In genomic region chr4:125099458-125099857, GRCm38 (mm10) we compare ENCODE assay signal across 9 mouse cellular contexts. TPM values are rescaled to one million over a fixed set of nuclear protein-coding genes. Genes with fewer than 3 reads are reported as not detected.
A peak's percentile ranks its signal among the peaks of the same experiment; 100 is the strongest.
DNase-seq lines count a peak whose midpoint lies in the region; ATAC-seq and TF ChIP-seq lines count a peak whose summit lies in the region.
"Had no signal": no experiment of that assay in that cellular context is flagged by ENCODE, and none has a peak within 500 bp of the region (broad histone marks: within the 10 kb centered on the region; RNA-seq: fewer than 3 reads in every experiment).

No protein-coding gene starts in this region.

- H3K9me3 ChIP-seq in E14TG2a.4 (ENCODE audit: low read length), result no peaks in the 10 kb centered on the region
- no peaks in the 10 kb centered on the region for H3K9me3 ChIP-seq in forebrain, embryonic 11.5 days (ENCODE audit: control insufficient read depth, low read length)

- no peak overlapping the region for H3K9ac ChIP-seq in forebrain, embryonic 11.5 days (ENCODE audit: low read length)

- TF ChIP-seq POLR2A in lung, adult 2 months (IDR thresholded peaks at IDR 0.05; ENCODE audit: borderline replicate concordance, extremely low read depth, low read depth, low read length), result no peak
- no peak for TF ChIP-seq POLR2A in thymus, adult 2 months (IDR thresholded peaks at IDR 0.05; ENCODE audit: control insufficient read depth, extremely low read depth, insufficient read depth, low read length, poor library complexity)

- peak; percentile 97 for TF ChIP-seq CTCF in E14TG2a.4 (conservative IDR thresholded peaks at IDR 0.05; ENCODE audit: low read length)
- TF ChIP-seq CTCF in lung, adult 2 months (IDR thresholded peaks at IDR 0.05; ENCODE audit: insufficient read depth, low read length), result peak; percentile 95
- peak; percentile 66; the same call in 1 of the 2 replicates for TF ChIP-seq CTCF in thymus, adult 2 months (IDR thresholded peaks at IDR 0.05; ENCODE audit: borderline replicate concordance, control insufficient read depth, extremely low read depth, insufficient read depth, low read length, poor library complexity)

- no peaks in the 10 kb centered on the region for H3K27me3 ChIP-seq in E14TG2a.4 (ENCODE audit: insufficient read depth, low read length)
- H3K27me3 ChIP-seq in forebrain, embryonic 11.5 days (ENCODE audit: control insufficient read depth, insufficient read depth, low read length), result no peaks in the 10 kb centered on the region
- H3K27me3 ChIP-seq in thymus, adult 2 months (ENCODE audit: control insufficient read depth, insufficient read depth, low read length), result no peaks in the 10 kb centered on the region

- peaks cover 27% of the 10 kb centered on the region for H3K36me3 ChIP-seq in E14TG2a.4 (ENCODE audit: insufficient read depth, low read length)
- no peaks in the 10 kb centered on the region; the same call in 1 of the 2 replicates for H3K36me3 ChIP-seq in forebrain, embryonic 11.5 days (ENCODE audit: control insufficient read depth, insufficient read depth, low read length)
- peaks cover 5% of the 10 kb centered on the region; the same call in 1 of the 2 replicates for H3K36me3 ChIP-seq in thymus, adult 2 months (ENCODE audit: control insufficient read depth, insufficient read depth, low read length)

- DNase-seq in c-Kit-negative CD71-positive TER-119-positive erythroid progenitor cells, embryonic 14.5 days (ENCODE audit: low read depth, low spot score), result peak; percentile 68
- DNase-seq in forebrain, embryonic 11.5 days (ENCODE audit: low spot score), result peak; percentile 92
- DNase-seq in heart, postnatal 25 days (ENCODE audit: low spot score), result peak; percentile 37
- DNase-seq in kidney, postnatal 4 days, result peak; percentile 92 to 93
- peak; percentile 85 for DNase-seq in lung, adult 2 months
- DNase-seq in ovary, adult 18-20 months (ENCODE audit: low spot score), result peak; percentile 33
- DNase-seq in thymus, adult 2 months, result peak; percentile 85

- H3K4me3 ChIP-seq in E14TG2a.4 (replicated peaks; ENCODE audit: low read length), result no peak overlapping the region
- no peak overlapping the region for H3K4me3 ChIP-seq in forebrain, embryonic 11.5 days (ENCODE audit: low read depth, low read length)
- H3K4me3 ChIP-seq in lung, adult 2 months (replicated peaks; ENCODE audit: extremely low read depth, low read depth, low read length), result no peak overlapping the region
- no peak overlapping the region for H3K4me3 ChIP-seq in thymus, adult 2 months (ENCODE audit: control insufficient read depth, insufficient read depth, low read length)
- H3K4me3 ChIP-seq: erythroblast, embryonic 14.5 days had no signal

- peaks cover 65% of the 10 kb centered on the region for H3K4me1 ChIP-seq in E14TG2a.4 (replicated peaks; ENCODE audit: low read depth, low read length)
- no peaks in the 10 kb centered on the region for H3K4me1 ChIP-seq in forebrain, embryonic 11.5 days (replicated peaks; ENCODE audit: control insufficient read depth, insufficient read depth, low read length)
- H3K4me1 ChIP-seq in lung, adult 2 months (ENCODE audit: control insufficient read depth, insufficient read depth, low read length), result no peaks in the 10 kb centered on the region
- H3K4me1 ChIP-seq in thymus, adult 2 months (replicated peaks; ENCODE audit: control insufficient read depth, insufficient read depth, low read length), result 0 out of 2 replicates have a peak, but pooled peaks cover 7% of the 10 kb centered on the region

- no peak; the same call in 1 of the 2 replicates for ATAC-seq in forebrain, embryonic 11.5 days (replicated peaks; ENCODE audit: low FRiP score)

- 13% methylated on average over 8 of the region's 8 CpGs for WGBS in forebrain, embryonic 11.5 days
- 10% methylated on average over 8 of the region's 8 CpGs for WGBS in lung, adult 2 months
- 12% methylated on average over 8 of the region's 8 CpGs for WGBS in thymus, adult 2 months

- intact Hi-C loops in heart, postnatal 25 days (cut with DNase I), result loop anchor here (1.0 kb wide), 1 partner anchor 156 kb away; no protein-coding TSS in a partner anchor

- no peak overlapping the region for H3K27ac ChIP-seq in forebrain, embryonic 11.5 days (ENCODE audit: low read depth, low read length)
- no peak overlapping the region for H3K27ac ChIP-seq in thymus, adult 2 months (ENCODE audit: control insufficient read depth, insufficient read depth, low read length)

- no peak overlapping the region for H3K4me2 ChIP-seq in forebrain, embryonic 11.5 days (ENCODE audit: low read depth, low read length, severe bottlenecking)

RNA-seq across cellular contexts. Expression of gene Meaf6, which starts 14.5 kb away (rescaled TPM):
- 109 and 120 TPM in 2 replicates for polyA plus RNA-seq in forebrain, embryonic 11.5 days (2014; fragmentation: Nextera tagmentation; extraction: Ambion mirVana)
- total RNA-seq in heart, postnatal 25 days (2021), result 10 to 100 TPM; 21.1 to 22.0 TPM
- polyA plus RNA-seq in lung, adult 2 months (2012; rRNA removed), result 9.5 and 14.2 TPM in 2 replicates
- 26.4 and 30.7 TPM in 2 replicates for polyA plus RNA-seq in thymus, adult 2 months (2012; rRNA removed)

RNA-seq across cellular contexts. Expression of gene Zc3h12a, which starts 28.2 kb away (rescaled TPM):
- 0.16 and 0.57 TPM in 2 replicates for polyA plus RNA-seq in forebrain, embryonic 11.5 days (2014; fragmentation: Nextera tagmentation; extraction: Ambion mirVana)
- total RNA-seq in heart, postnatal 25 days (2021), result 1 to 10 TPM; 3.5 to 4.1 TPM
- polyA plus RNA-seq in lung, adult 2 months (2012; rRNA removed), result 11.9 and 13.9 TPM in 2 replicates
- polyA plus RNA-seq in thymus, adult 2 months (2012; rRNA removed), result 27.4 and 28.7 TPM in 2 replicates

RNA-seq across cellular contexts. Expression of gene Snip1, which starts 33.0 kb away (rescaled TPM):
- polyA plus RNA-seq in forebrain, embryonic 11.5 days (2014; fragmentation: Nextera tagmentation; extraction: Ambion mirVana), result 32.8 and 33.9 TPM in 2 replicates
- total RNA-seq in heart, postnatal 25 days (2021), result 1 to 10 TPM; 7.6 to 8.8 TPM
- polyA plus RNA-seq in lung, adult 2 months (2012; rRNA removed), result 7.8 and 8.8 TPM in 2 replicates
- polyA plus RNA-seq in thymus, adult 2 months (2012; rRNA removed), result 20.5 and 22.5 TPM in 2 replicates

RNA-seq across cellular contexts. Expression of gene Dnali1, which starts 34.0 kb away (rescaled TPM):
- 0.24 and 0.28 TPM in 2 replicates for polyA plus RNA-seq in forebrain, embryonic 11.5 days (2014; fragmentation: Nextera tagmentation; extraction: Ambion mirVana)
- total RNA-seq in heart, postnatal 25 days (2021), result not detected
- 14.9 and 15.8 TPM in 2 replicates for polyA plus RNA-seq in lung, adult 2 months (2012; rRNA removed)
- 0.22 and 0.57 TPM in 2 replicates for polyA plus RNA-seq in thymus, adult 2 months (2012; rRNA removed)
- polyA plus RNA-seq: erythroblast, embryonic 14.5 days had no signal

Comparison
In these comparisons a context has a peak if more than half of its experiments do, and no peak if none do; other contexts are left out.
1. DNase-seq: peak in every context shown above with its lines; median percentile 92 in kidney, postnatal 4 days; 92 in forebrain, embryonic 11.5 days; 85 in lung, adult 2 months; 85 in thymus, adult 2 months; 68 in c-Kit-negative CD71-positive TER-119-positive erythroid progenitor cells, embryonic 14.5 days; 37 in heart, postnatal 25 days; 33 in ovary, adult 18-20 months.